Mouse (Mus musculus) frontal cortex, postnatal 14 days (tissue): ENCODE results near the gene Tmem38a.
A peak's percentile ranks its signal among the peaks of the same experiment; 100 is the strongest.

Experiments used
- DNase-seq, 2 experiments: peaks; one replicate each; pipeline ENCODE4 v3.0.0; 2022; ENCODE audit warnings: low spot score in 2 of 2

The Tmem38a gene

GRCm38 (mm10) chr8:72584390-72584789 lies 12.5 kb downstream of the Tmem38a start:
- no peak for DNase-seq

- no peak for DNase-seq
These were observed 16.0 kb downstream of the Tmem38a start for GRCm38 (mm10) chr8:72587806-72588205.

- no peak for DNase-seq
These were observed 17.0 kb downstream of the Tmem38a start for GRCm38 (mm10) chr8:72588865-72589264.

- peak; percentile 59 to 60 for DNase-seq
These were observed 17.4 kb downstream of the Tmem38a start for GRCm38 (mm10) chr8:72589286-72589685.

DNA sequence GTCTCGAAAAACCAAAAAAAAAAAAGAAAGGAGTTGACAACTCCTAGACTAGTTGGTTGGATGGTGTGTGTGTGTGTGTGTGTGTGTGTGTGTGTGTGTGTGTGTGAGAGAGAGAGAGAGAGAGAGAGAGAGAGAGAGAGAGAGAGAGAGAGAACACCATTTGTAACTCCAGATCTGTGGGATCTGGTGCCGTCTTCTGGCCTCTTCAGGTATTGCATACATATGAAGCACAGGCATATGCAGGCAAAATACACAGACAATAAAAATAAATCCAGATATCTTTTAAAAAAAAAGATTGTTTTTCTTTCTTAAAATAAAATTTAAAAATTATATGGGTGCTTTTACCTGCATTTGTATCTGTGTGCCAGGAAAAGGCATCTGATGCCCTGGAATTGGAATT lies 18.3 kb downstream of the Tmem38a start:
- DNase-seq, result no peak
